Mouse (Mus musculus) neural tube, embryonic 12.5 days (tissue): ENCODE data around the gene Dnajc5g. TPM values are rescaled to one million over a fixed set of nuclear protein-coding genes. Genes with fewer than 3 reads are reported as not detected.

Experiments used
- ATAC-seq: fragments of 200-750 bp; cut with Nextera tagmentation; 2 replicates; pipeline ENCODE4 v1.8.0; 2017; ENCODE audit warnings: low read depth, mild to moderate bottlenecking, moderate TSS enrichment, moderate library complexity; ENCODE audit not compliant: low FRiP score
- H3K27ac ChIP-seq: fragments of 300-500 bp; sonication (generic); 2 replicates; pipeline ENCODE4 v1.5.1; 2016
- H3K27me3 ChIP-seq: fragments of 300-500 bp; sonication (generic); replicated peaks from 2 replicates; pipeline ENCODE4 v1.6.1; 2016; ENCODE audit warnings: mild to moderate bottlenecking
- H3K36me3 ChIP-seq: fragments of 300-500 bp; sonication (generic); 2 replicates; pipeline ENCODE4 v1.6.1; 2016; ENCODE audit warnings: mild to moderate bottlenecking
- H3K4me1 ChIP-seq: fragments of 300-500 bp; sonication (generic); 2 replicates; pipeline ENCODE4 v1.6.1; 2016
- H3K4me2 ChIP-seq: fragments of 300-500 bp; sonication (generic); replicated peaks from 2 replicates; pipeline ENCODE4 v1.6.1; 2016; ENCODE audit warnings: mild to moderate bottlenecking
- H3K4me3 ChIP-seq: fragments of 300-500 bp; sonication (generic); 2 replicates; pipeline ENCODE4 v1.5.1; 2016
- H3K9ac ChIP-seq: fragments of 300-500 bp; sonication (generic); 2 replicates; pipeline ENCODE4 v1.6.1; 2016; ENCODE audit warnings: mild to moderate bottlenecking
- H3K9me3 ChIP-seq: fragments of 300-500 bp; sonication (generic); 2 replicates; pipeline ENCODE4 v1.6.1; 2016; ENCODE audit warnings: mild to moderate bottlenecking
- WGBS: fragments of 180-500 bp; shearing (Covaris S2); methylation state at CpG from one replicate; pipeline ENCODE4 v1.1.7; 2016; 5-methylcytosine and 5-hydroxymethylcytosine counted together
- polyA plus RNA-seq: library from polyadenylated mRNA; unstranded; fragments of >200 nt; fragmentation: Nextera tagmentation; extraction: Ambion mirVana; gene quantifications from 2 replicates; pipeline ENCODE4 v1.2.1, GENCODE M21; 2016

Gene Dnajc5g
- polyA plus RNA-seq: not detected in 2 replicates

GRCm38 (mm10) chr5:31105814-31106335 lies at the start of gene Dnajc5g:
Gene Dnajc5g, plus strand, starts transcription at chr5:31106285.
- Histone ChIP-seq H3K36me3 (no peaks in the 10 kb centered on the region), H3K9ac (no peak within 1 kb of the TSS), H3K27me3 (no peaks in the 10 kb centered on the region), H3K4me3 (no peak within 1 kb of the TSS), H3K4me2 (no peak within 1 kb of the TSS), H3K9me3 (no peaks in the 10 kb centered on the region), H3K27ac (no peak within 1 kb of the TSS), H3K4me1 (no peaks in the 10 kb centered on the region)
- no peak for ATAC-seq
- WGBS: 84% methylated on average over 9 of the region's 9 CpGs

DNA sequence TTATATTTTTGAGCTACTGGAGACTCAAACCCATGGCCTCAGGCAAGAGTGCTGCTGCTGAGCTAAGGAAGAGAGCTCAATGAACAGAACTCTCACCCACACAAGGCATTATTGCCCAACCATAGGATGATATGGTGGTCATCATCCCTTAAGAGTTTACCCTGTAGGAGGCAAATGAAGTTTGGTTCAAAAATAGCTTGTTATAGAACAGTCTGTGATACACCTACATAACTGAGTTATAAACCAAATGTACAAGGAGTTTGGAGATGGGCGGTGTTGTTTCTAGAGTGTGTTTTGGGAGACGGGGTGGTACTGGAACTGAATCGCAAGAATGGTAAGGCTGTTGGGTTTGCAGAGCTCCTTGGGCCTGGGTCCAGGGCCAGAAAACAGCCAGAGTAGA lies 36.3 kb upstream of the Dnajc5g start:
- no peaks in the 10 kb centered on the region for H3K4me1 ChIP-seq
- no peak overlapping the region for H3K27ac ChIP-seq
- H3K4me3 ChIP-seq: no peak overlapping the region
- H3K9me3 ChIP-seq: no peaks in the 10 kb centered on the region
- H3K36me3 ChIP-seq: peaks cover 93% of the 10 kb centered on the region
- no peaks in the 10 kb centered on the region for H3K27me3 ChIP-seq
- no peak overlapping the region for H3K4me2 ChIP-seq
- 100% methylated on average over 3 of the region's 3 CpGs for WGBS
- H3K9ac ChIP-seq: no peak overlapping the region
- no peak for ATAC-seq

DNA sequence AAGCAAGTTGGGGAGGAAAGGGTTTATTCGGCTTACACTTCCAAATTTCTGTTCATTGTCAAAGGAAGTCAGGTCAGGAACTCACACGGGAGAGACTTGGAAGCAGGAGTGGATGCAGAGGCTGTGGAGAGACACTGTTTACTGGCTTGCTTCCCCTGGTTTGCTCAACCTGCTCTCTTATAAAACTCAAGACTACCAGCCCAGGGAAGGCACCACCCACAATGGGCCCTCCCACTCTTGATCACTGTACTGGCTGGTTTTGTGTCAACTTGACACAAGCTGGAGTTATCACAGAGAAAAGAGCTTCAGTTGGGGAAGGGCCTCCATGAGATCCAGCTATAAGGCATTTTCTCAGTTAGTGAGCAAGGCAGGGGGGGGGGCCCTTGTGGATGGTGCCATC lies 35.0 kb upstream of the Dnajc5g start:
- Histone ChIP-seq H3K4me2 (no peak overlapping the region), H3K9ac (no peak overlapping the region), H3K27ac (no peak overlapping the region), H3K4me1 (no peaks in the 10 kb centered on the region), H3K9me3 (no peaks in the 10 kb centered on the region), H3K27me3 (no peaks in the 10 kb centered on the region), H3K36me3 (peaks cover 99% of the 10 kb centered on the region), H3K4me3 (no peak overlapping the region)
- ATAC-seq: no peak
- WGBS: 90% methylated on average over 2 of the region's 2 CpGs

DNA sequence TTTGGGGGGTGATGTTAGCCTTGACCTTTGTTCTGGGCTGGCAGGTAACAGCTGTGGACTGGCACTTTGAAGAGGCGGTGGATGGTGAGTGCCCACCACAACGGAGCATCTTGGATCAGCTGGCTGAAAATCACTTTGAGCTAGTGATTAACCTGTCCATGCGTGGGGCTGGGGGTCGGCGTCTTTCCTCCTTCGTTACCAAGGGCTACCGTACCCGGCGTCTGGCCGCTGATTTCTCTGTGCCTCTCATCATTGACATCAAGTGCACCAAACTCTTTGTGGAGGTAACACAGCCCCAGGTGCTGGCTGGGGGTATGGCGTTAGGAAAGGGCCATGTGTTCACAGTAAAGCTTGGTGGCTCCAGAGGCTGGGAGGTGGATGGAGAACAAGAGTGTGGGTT lies 34.3 kb upstream of the Dnajc5g start:
- Histone ChIP-seq H3K9me3 (no peaks in the 10 kb centered on the region), H3K9ac (no peak overlapping the region), H3K27me3 (no peaks in the 10 kb centered on the region), H3K4me2 (no peak overlapping the region), H3K4me1 (no peaks in the 10 kb centered on the region), H3K27ac (no peak overlapping the region), H3K4me3 (no peak overlapping the region), H3K36me3 (peaks cover 99% of the 10 kb centered on the region)
- WGBS: 94% methylated on average over 11 of the region's 11 CpGs
- ATAC-seq: no peak

- no peak for ATAC-seq
- Histone ChIP-seq H3K4me2 (no peak overlapping the region), H3K27ac (no peak overlapping the region), H3K36me3 (peaks cover 99% of the 10 kb centered on the region), H3K27me3 (no peaks in the 10 kb centered on the region), H3K9me3 (no peaks in the 10 kb centered on the region), H3K9ac (no peak overlapping the region), H3K4me3 (no peak overlapping the region), H3K4me1 (no peaks in the 10 kb centered on the region)
- 95% methylated on average over 12 of the region's 12 CpGs for WGBS
These were observed 32.9 kb upstream of the Dnajc5g start for GRCm38 (mm10) chr5:31073176-31073575.

- 93% methylated on average over 13 of the region's 13 CpGs for WGBS
- H3K4me3 ChIP-seq: no peak overlapping the region
- H3K9me3 ChIP-seq: no peaks in the 10 kb centered on the region
- no peaks in the 10 kb centered on the region for H3K4me1 ChIP-seq
- peaks cover 78% of the 10 kb centered on the region for H3K36me3 ChIP-seq
- no peak overlapping the region for H3K4me2 ChIP-seq
- no peak overlapping the region for H3K27ac ChIP-seq
- H3K27me3 ChIP-seq: no peaks in the 10 kb centered on the region
- ATAC-seq: no peak
- 0 out of 2 replicates have a peak overlapping the region, but pooled peaks have one; percentile 8 for H3K9ac ChIP-seq
These were observed 29.7 kb upstream of the Dnajc5g start for GRCm38 (mm10) chr5:31076346-31076745.

- 90% methylated on average over 13 of the region's 13 CpGs for WGBS
These were observed 25.9 kb upstream of the Dnajc5g start for GRCm38 (mm10) chr5:31080059-31080794.

DNA sequence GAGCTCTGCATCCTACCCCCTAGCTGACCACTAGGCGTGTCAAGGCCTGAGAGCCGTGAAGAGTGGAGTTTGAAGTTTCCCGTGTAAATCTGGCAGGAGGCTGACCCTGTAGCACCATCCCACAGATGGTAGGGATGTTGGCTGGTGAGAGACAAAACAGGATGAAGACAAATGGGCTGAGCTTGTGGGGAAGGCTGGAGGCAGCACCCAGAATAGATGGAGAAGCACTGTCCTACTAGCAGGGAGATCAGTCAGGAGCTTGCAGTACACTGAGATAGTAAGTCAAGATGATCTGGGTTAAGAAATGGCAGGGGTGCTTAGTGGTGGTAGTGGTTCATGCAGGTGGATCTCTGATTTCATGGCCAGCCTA lies 25.3 kb upstream of the Dnajc5g start:
- 64% methylated on average over 3 of the region's 3 CpGs for WGBS
- Histone ChIP-seq H3K4me2 (no peak overlapping the region), H3K9ac (no peak overlapping the region), H3K27me3 (0 out of 2 replicates have a peak, but pooled peaks cover 2% of the 10 kb centered on the region), H3K4me3 (no peak overlapping the region), H3K4me1 (peaks cover 17% of the 10 kb centered on the region), H3K27ac (no peak overlapping the region), H3K36me3 (peaks cover 35% of the 10 kb centered on the region), H3K9me3 (no peaks in the 10 kb centered on the region)
- ATAC-seq: no peak

More at GRCm38 (mm10) chr5:31080059-31080794, 25.9 kb upstream of the Dnajc5g start:
- Histone ChIP-seq H3K27ac (no peak overlapping the region), H3K27me3 (no peaks in the 10 kb centered on the region), H3K4me1 (peaks cover 17% of the 10 kb centered on the region), H3K4me3 (no peak overlapping the region), H3K36me3 (peaks cover 40% of the 10 kb centered on the region), H3K9me3 (no peaks in the 10 kb centered on the region), H3K4me2 (no peak overlapping the region), H3K9ac (no peak overlapping the region)
- ATAC-seq: no peak

DNA sequence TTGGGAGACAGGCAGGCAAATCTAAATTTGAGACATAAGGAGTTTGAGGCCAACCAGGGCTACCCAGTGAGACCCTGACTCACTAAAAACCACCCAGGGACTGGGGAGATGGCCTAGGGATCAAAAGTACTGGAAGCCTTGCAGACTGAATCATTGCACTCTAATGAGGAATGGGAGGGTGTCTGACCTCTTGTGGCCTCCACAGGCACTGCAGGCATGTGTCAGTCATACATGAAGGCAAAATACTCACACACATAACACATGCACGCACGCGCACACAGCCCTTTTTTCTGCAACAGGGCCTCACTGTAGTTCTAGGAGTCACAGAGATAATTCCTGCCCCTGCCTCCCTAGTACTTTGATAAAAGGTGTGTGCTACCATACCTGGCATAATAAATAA lies 24.7 kb upstream of the Dnajc5g start:
- 70% methylated on average over 3 of the region's 3 CpGs for WGBS
- no peaks in the 10 kb centered on the region for H3K9me3 ChIP-seq

GRCm38 (mm10) chr5:31082355-31082754 lies 23.7 kb upstream of the Dnajc5g start:
- Histone ChIP-seq H3K36me3 (peaks cover 19% of the 10 kb centered on the region), H3K9me3 (no peaks in the 10 kb centered on the region), H3K4me1 (peaks cover 17% of the 10 kb centered on the region), H3K27me3 (0 out of 2 replicates have a peak, but pooled peaks cover 7% of the 10 kb centered on the region), H3K4me3 (no peak overlapping the region), H3K9ac (no peak overlapping the region), H3K4me2 (no peak overlapping the region), H3K27ac (no peak overlapping the region; the same call in 1 of the 2 replicates)
- ATAC-seq: 0 out of 2 replicates have a peak, but pooled peaks have one; percentile 23
- WGBS: 14% methylated on average over 5 of the region's 5 CpGs

More for the DNA sequence above, 24.7 kb upstream of the Dnajc5g start:
- Histone ChIP-seq H3K4me1 (peaks cover 17% of the 10 kb centered on the region), H3K27me3 (0 out of 2 replicates have a peak, but pooled peaks cover 7% of the 10 kb centered on the region), H3K36me3 (peaks cover 28% of the 10 kb centered on the region), H3K9ac (no peak overlapping the region), H3K4me3 (no peak overlapping the region), H3K4me2 (no peak overlapping the region), H3K27ac (no peak overlapping the region)
- ATAC-seq: no peak

DNA sequence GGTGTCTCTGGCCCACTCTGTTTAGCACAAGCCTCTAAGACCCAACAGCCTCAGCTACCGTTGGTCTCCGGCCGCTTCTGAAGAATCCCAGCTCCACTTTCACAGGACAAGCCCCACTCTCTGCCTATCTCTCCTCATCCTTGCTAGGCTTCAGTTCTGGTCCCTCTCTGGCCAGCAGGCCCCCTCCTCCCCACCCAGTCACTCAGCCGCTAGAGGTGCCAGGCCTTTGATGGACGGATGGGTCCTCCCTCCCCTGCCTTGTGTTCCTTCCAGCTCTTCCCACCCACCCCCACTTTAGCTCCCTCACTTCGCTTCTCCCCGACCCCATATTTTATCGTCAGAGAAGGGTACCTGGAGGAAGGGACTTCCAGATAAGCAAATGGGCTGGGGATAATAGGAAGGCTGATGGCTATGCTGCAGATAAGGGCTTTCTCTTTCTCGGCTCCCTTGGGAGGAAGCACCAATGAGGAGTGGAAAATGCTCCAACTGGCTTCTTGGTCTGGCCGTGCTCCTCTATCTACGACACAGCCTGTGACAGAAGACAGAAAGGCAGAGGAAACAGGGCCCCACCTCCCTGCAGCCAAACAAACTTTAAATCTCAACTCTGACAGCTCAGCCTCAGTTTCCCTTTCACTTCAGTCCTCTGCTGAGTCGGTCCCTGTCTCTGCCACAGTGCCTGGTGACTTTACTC lies 23.0 kb upstream of the Dnajc5g start:
- Histone ChIP-seq H3K27ac (peak overlapping the region; percentile 50), H3K27me3 (peaks cover 11% of the 10 kb centered on the region; the same call in 1 of the 2 replicates), H3K4me2 (0 out of 2 replicates have a peak overlapping the region, but pooled peaks have one; percentile 22), H3K4me3 (no peak overlapping the region), H3K9ac (0 out of 2 replicates have a peak overlapping the region, but pooled peaks have one; percentile 26), H3K4me1 (peaks cover 17% of the 10 kb centered on the region), H3K9me3 (no peaks in the 10 kb centered on the region), H3K36me3 (peaks cover 12% of the 10 kb centered on the region)
- no peak for ATAC-seq
- WGBS: 49% methylated on average over 12 of the region's 12 CpGs

GRCm38 (mm10) chr5:31083949-31084348 lies 22.1 kb upstream of the Dnajc5g start:
- H3K9me3 ChIP-seq: no peaks in the 10 kb centered on the region
- peak overlapping the region; percentile 50; the same call in 1 of the 2 replicates for H3K27ac ChIP-seq
- peaks cover 19% of the 10 kb centered on the region; the same call in 1 of the 2 replicates for H3K27me3 ChIP-seq
- WGBS: 8% methylated on average over 8 of the region's 8 CpGs
- no peak overlapping the region for H3K4me3 ChIP-seq
- peak; percentile 64 for ATAC-seq
- H3K4me1 ChIP-seq: peaks cover 17% of the 10 kb centered on the region
- H3K4me2 ChIP-seq: peak overlapping the region; percentile 22; the same call in 1 of the 2 replicates
- no peak overlapping the region for H3K9ac ChIP-seq
- H3K36me3 ChIP-seq: peaks cover 3% of the 10 kb centered on the region; the same call in 1 of the 2 replicates
